Mouse (Mus musculus) adrenal gland, postnatal 25 days (tissue): ENCODE data around the gene Lmbr1. TPM values are rescaled to one million over a fixed set of nuclear protein-coding genes. Genes with fewer than 3 reads are reported as not detected.
"Not testable (repeated sequence)": the region's sequence is repeated elsewhere in the genome, so short reads cannot be mapped to it uniquely, and the experiment has no call there.

Experiments used
- DNase-seq: peaks from one replicate; pipeline ENCODE4 v3.0.0; 2021; ENCODE audit warnings: mixed read lengths
- long read RNA-seq: library from polyadenylated mRNA; stranded (forward); transcript quantifications from one replicate; pipeline ENCODE4 v2.0.0, GENCODE M21; 2021
- total RNA-seq: library from RNA; stranded (reverse); gene quantifications from 2 replicates; pipeline ENCODE4 v1.2.3, GENCODE M21; 2021

Gene Lmbr1
- total RNA-seq: 9.9 and 11.8 TPM in 2 replicates
- long read RNA-seq, full-length matches to known transcripts: 9 of 16 reads
- long read RNA-seq, partial matches to known transcripts: 3 of 16 reads
- long read RNA-seq, other reads (novel, unspliced or antisense): 4 of 16 reads

DNA sequence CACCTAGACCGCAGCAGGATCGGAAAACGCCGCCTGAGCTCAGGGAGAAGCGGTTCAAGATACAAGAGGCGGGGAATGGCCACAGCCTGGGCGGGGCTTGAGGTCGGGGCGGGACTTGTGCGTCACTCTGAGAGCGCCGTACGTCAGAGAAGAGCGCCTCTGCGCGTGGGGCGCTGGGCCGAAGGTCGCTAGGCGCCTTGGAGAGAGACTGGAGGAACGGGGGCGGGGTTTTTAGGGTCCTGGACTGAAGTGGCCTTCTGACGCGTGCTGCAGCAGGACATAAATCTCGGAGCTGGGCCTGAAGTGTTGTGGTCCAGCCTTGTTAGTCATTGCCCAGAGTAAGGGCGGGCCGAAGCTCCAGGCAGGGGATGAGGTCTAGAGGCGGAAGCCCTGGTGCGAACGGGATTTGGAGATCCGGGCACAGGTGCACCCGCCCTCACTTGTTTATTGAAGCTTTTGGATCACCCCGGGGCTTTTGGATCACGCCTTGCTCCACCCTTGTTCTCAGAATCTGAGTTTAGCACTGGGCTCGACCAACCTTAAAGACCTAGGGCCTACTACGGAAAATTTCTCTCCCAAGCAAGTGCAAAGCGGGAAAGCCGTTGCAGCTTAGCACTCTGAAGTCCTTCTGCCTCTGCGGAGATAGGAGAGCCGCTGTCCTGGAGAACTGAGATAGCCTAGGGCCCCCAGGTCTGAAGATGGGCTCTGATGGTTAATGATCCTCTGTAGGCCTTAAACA is at the start of gene Lmbr1:
Gene Lmbr1, minus strand, starts transcription at position 93 of the 739 bp plus-strand sequence.
- DNase-seq: peak; percentile 95

DNA sequence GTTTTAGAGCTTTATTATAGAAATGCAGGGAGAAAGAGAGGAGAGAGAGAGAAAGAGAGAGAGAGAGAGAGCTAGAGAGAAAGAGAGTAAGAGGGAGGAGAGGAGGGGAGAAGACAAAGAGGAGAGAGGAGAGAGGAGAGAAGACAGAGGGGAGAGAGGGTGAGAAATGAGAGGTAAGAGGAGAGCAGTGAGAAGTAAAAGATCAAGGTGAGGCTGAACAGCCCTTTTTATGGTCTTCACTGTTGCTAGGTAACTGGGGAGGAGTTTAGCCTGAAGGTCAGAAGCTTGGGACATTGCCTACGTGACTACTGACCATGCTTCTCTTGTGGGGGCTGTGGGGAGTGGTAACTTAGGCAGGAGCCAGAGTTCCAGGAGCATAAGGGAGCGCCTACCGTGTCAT is 45.1 kb upstream of the Lmbr1 start:
- not testable (repeated sequence) for DNase-seq

DNA sequence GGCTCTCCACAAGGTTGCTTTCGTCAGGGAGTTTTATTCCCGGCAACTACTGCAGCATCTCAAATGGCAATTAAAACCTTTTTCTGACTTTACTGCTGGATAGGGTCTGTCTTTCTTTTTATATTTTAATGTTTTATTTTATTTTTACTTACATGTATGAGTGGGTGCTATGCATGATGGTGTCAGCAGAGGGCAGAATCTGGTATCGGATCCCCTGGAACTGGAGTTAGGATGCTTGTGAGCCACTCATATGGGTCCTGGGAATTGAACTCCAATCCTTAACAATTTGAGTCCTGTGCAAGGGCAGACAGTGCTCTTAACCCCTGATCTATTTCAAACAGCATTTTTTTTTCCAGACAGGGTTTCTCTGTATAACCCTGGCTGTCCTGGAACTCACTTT is 34.9 kb upstream of the Lmbr1 start:
- no peak for DNase-seq

DNA sequence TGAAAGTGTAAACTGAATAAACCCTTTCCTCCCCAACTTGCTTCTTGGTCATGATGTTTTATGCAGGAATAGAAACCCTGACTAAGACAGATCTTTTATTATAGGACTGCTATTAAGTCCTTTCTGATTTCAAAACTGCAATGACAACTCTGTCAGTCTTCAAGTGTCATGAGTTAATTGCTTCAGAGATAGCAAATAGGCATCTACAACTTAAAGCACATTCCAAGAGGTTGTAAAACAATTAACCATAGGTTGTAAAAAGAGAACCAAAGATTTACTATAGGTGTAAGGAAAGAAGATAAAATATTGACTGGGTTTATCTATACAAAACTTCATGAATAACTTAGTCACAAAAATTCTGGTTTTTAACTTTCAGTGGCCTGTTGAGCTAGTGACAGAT is 32.7 kb upstream of the Lmbr1 start:
- DNase-seq: no peak

DNA sequence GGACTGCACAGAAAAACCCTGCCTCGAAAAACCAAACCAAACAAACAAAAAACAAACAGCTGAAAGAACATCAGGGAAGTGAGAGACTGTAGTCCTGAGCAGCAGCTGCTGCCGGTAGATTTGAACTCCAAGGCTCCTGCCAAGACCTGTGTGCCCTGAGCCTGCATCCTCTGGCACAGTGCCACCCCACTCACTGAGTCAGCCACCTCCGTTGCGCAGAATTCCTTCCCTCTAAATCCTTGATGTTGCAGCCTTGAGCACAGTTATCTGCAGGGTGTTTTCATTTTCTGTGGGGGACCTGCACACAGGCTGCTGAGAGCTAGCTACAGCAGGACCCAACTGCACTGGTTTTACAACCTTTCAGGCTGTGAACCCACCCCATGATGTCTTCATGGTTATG is 20.2 kb upstream of the Lmbr1 start:
- peak; percentile 82 for DNase-seq

DNA sequence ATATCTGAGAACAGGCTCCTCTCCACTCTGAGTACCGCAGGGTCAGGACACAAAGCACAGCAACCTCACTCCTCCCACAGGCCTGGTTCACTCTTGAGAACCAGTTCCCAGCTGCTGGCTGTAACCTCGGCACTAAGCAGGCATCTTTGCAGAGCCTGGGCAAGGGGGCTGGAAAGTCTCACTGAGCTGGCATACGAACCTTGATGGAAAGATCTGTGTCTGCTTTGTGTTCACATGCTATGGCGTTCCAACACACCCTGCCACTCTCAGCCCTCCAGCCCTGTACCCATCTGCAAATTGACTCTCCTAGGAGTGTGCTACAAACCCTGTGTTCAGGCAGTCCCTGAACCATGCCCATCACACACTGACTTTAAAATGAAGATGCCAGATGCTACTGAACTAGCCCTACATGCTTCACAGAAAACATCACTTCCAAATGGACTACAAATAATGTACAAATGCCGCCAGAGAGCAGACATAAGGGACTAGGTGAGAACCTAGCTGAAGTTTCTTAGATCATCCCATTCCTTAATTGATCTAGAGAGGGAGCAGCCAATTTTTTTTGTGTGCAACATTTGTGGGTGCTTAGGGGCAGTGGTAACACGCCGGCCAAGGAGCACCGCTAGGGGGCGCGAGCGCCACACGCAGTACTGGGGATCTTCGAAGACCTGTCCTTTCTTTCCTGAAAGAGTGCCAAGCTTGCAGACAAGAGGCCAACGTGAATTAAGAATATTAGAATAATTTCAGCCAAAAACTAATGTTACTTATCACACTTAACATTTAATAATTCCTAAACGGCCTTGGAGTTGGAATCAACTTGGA is 11.0 kb upstream of the Lmbr1 start:
- DNase-seq: peak; percentile 91

DNA sequence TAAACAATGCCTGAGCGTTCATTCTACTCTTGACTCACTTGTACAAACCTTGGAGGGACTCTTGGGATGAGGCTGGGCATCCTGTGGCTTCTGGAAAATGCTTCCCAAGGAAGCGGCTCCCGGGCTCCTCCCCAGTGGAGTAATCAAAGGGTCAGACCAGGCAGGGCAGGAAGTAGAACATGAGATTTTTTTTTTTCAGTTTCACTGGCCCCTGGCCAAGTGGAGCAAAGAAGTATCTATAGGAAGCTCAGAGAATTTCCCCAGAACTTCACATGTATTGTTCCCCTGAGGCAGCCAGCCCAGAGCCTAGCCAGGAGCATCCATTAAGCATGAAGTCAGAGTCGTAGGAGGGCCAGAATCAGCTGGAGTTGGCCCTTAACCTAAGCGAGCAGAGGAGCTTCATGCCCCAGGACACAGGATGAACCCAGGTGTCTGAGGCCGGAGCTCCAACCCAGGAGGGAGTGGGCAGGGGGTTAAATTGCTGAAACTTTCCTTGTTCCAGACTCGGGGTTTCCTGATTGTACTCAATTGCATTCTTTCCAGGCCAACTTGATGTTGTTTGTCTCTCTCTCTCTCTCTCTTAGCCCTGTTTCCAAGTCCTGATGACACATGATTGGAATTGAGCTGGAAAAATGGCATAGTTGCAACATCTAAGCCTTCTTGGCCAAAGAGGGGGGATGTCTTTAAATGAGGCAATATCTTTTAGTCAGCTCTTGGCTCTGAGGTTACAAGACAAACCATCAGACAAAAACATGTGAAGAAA is 10.2 kb upstream of the Lmbr1 start:
- DNase-seq: no peak

DNA sequence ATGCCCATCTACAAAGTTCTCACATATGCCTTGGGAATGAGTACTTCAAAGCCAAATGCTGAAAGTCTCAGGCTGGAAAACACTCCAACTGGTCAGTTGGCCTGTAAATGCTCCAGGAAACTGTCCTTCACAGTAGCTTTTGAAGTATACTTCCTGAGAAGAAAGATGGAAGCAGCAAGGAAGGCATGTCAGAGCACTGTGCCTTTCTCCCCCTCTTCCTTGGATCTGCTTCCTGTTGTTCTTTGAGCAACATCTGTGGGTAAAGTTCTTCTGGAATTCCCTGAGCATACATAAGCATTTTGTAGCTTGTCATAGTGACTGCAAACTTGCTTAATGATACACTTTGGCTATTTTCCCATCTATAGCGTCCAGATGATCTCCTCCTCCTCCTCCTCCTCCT is 9.4 kb upstream of the Lmbr1 start:
- DNase-seq: no peak

DNA sequence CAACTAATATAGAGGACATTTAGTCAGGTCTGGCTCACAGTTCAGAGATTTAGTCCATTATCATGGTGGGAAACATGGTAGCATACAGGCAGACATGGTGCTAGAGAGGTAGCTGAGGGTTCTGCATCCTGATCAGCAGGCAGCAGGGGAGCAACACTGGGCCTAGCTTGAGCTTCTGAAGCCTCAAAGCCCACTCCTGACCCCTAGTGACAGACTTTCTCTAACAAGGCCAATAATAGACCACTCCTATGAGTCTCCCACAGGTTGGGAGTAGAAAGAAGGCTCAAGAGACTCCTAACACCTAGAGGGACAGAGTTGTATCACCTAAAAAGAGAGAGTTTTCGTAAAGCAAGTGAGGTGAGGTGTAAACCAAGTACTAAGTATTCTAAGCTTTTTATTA is 4.6 kb upstream of the Lmbr1 start:
- DNase-seq: no peak

DNA sequence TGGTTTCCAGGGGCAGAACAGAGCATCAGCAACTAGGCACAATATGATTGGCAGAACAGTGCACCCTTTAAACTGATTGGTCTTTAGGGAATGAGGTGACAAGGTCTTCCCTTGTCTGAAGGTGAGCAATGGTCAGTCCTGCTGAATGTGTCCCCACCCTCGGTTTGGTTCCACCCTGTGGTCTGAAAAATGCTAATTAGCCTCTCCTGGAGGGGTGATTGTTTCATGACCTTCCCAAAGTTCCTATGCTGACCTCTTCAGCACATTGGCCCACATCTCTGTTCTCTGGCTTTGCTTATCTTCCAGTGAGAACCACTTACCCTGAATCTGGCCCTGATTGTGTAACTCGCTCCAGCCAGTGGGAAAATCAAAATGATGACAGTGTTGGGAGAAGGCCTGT is 1.9 kb upstream of the Lmbr1 start:
- no peak for DNase-seq

DNA sequence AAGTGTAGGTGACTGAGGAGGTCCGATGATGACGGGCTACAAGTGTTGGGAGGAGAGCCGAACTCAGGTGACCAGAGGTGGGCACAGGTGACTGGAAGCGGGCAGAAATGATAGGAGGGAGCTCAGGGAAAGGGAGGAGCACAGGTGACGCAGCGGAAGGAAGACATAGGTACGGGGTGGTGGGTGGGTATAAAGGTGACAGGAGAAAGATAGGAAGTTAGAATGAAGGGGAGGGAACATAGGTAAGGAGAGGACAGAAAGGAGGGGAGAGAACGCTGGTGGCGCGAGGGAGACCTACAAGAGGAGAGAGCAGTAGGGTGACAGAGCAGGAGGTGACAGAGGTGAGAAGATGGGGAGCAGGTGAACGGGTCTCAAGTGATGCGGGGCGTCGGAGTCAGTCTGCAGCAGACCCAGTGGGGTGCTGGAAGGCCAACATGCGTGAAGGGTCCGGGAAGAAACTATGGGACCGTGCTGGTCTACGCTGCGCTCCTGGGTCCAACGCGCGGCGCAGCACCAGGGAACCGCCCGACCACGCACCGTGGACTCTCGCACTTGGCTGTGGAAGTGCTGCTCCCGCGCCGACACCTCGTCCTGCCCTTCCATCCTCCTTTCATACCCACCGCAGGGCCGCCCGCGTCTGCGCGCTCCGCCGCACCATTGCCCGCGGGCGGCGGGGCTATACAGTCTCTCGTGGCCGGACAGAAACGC is 446 bp downstream of the Lmbr1 start:
- DNase-seq: no peak

DNA sequence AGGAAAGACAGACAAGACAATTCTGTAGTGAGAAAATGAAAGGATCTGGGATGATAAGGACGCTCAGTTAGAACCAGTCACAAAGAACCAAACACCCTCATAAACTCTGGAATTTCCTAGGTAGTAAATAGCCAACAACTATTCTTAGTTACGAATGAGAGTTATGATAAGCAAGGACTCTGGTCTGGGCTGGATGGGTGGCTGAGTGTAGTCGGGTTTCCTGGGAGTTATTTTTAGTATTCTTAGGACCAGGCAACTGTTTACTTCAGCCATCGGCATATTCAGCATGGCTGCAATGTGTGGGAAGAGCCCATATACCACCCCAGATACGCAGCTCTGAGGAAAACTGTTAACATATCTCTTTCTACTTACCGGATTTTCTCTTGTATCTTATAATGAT is 14.7 kb downstream of the Lmbr1 start:
- no peak for DNase-seq

DNA sequence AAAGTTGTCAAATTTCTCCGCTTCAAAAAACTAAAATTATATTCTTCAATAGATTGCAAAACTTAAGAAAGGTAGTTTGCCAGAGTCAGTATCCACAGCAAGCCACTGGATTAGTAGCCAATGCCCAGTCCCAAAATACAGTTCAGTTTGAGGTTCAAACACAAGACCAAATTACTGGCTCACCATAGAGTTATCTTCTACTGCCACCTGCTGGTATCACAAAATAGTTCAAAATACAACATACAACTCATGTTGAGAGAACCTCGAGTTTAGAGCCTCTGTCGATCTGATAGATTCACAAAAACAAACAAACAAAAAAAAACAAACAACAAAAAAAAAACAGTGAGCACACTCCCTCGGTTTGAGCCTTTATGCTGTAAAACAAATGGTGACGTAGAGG is 42.4 kb downstream of the Lmbr1 start:
- DNase-seq: no peak

DNA sequence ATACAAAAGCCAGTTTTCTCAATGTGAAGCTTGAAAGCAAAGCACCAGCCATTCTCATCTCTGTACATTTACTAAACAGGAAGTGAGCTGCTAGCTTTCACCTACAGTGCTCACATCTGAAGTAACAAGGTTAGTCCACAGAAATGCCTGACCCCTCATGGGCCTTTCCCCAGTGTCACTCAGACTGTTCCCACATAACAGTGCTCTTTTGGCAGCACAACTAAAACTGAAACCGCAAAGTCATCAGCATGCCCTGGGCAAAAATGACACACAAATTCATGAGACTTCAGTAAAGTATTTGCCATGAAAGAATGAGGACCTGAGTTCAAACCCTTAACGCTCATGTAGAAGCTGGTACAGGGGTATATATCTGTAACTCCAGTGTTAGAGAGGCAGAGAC is 55.7 kb downstream of the Lmbr1 start:
- no peak for DNase-seq

DNA sequence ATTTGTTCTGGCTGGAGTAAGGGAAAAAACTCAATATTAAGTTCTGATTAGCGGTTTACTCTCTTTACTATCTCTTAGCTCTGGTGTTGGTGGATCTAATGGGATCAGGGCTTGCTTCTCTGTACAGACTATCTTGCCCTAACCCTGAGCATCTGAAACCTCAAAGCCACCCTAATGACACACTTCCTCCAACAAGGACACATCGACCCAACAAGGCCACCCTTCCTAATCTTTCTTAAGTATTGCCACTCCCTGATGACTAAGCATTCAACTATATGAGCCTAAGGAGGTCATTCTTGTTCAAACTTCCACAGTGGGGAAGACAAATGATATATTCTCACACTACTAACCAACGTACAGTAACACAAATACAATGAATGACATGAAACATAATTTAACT is 69.0 kb downstream of the Lmbr1 start:
- DNase-seq: no peak

DNA sequence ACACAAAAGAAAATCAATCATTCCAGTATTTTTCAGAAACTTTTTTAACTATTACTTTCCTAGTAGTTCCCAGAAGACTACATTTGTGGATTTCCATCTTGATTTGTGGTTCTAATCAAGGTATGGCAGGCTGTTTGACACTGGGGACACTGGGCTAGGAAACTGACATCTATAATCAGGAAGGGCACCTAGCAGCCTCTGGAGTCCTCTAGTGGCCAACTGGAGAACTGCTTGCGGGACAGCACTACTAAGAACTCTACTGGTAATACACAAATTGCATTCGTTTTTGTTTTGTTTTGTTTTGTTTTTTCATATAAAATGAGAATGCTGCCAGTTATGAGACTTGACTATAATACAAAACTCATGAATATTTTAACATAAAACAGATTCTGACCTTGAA is 85.0 kb downstream of the Lmbr1 start:
- DNase-seq: peak; percentile 62

DNA sequence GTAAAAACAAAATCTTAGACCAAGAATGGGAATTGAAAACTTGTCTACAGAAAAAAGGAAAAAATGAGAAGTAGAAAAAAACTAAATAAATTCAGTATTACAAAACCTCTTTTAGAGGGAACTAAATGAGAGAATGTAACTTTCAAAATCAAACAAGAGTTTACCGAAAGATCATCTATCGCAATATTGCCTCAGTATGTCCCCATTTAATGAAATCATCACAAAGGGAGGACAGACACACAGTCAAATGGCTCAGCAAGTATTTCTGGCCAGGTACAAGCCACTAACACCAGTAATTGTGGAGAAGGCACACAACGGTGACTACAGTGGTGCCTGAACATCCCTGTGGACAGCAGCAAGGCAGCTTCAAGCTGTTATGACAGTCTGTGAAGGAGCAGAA is 88.1 kb downstream of the Lmbr1 start:
- DNase-seq: no peak

DNA sequence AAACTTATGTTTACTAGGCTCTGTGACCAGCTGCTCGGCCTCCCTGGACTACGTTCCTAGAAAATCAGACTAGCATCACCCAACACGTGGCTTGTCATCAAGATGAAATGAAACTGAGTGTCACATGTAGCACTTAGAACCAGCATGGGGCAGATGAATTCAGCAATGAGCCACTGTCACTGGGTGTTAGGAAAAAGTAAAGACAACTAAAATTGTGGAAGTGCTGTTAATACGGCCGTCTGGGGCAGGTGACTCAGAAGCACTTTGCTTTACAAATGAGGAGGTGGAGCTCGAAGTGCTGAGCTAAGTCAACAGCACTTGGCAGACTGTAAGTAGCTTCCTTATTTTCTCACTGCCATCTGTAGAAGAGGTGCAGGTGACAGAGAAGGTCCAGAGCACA is 88.5 kb downstream of the Lmbr1 start:
- DNase-seq: no peak

DNA sequence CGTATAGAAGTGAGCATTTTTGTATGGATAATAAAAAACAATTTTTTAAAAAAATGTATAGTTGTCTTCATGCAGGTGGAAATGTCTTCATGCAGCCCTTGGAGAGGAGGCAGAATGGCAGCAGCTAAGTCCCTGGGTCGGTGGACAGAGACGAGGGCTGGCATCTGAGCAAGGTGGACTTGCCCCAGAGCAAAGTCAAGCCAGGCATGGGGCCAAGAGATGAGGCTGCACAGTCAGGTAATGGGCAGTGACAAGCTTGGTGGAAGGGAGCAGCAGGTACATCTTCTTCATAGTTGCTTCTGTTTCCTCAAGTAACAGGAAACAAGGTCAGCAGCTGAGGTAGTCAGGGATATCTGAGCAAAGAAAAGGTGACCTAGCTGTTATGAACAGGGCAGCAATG is 97.1 kb downstream of the Lmbr1 start:
- DNase-seq: no peak

DNA sequence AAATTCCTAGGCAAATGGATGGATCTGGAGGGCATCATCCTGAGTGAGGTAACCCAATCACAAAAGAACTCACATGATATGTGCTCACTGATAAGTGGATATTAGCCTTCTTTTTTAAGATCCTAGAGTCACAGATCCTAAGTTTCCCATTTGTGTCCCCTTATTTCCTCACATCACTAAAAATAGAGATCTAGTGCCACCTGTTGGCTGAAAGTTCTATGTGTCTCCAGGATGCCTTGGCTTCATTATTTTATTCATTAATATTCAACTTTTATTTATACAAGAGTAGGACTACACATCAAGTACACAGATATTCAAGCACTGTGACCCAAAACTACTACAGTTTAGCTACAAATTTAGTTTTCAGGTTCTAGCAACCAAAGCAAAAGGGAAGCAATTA is 103.4 kb downstream of the Lmbr1 start:
- no peak for DNase-seq

DNA sequence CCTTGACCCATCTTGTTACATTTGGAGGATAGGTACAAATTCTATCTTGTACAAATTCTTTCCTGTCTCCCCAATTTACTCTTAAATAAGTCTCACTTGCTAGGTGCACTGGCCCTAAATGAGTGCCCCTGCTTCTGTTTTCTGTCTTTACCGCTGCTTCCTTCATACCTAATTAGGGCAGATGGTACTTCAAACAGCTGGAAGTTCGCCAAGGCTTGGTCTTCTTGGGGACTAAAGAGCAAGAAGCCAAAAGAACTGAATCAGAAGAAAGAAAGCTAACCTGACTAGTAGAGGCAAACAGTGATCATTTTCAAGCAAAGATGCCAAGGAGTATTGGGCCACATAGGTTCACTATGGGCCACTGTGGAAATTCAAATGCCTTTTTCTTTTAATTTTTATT is 104.8 kb downstream of the Lmbr1 start:
- DNase-seq: no peak

DNA sequence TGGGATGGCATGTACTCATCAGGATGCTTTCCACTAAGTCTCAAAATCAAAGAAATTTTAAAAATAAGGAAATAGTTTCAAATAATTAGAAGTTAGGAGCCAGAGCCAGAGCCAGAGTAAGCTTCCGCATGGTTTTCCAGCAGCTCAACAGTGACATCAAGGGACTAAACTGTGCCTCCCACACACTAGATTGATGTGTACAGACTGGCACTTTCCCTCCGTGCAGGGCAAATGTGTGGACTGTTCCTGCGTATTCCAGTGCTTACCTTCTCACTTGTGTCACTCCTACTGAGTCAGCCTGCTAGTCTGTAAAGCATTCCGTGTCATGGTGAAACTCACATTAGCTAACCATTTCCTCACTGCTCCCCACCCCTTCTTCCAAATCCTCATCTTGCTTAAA is 107.3 kb downstream of the Lmbr1 start:
- peak; percentile 7 for DNase-seq
